Mouse (Mus musculus): ENCODE results near the gene Slc25a5.

Slc25a5 gene

GRCm38 (mm10) chrX:36843346-36843990 lies 48.0 kb downstream of the Slc25a5 start:
- no peak for DNase-seq

GRCm38 (mm10) chrX:36847152-36847551 lies 51.7 kb downstream of the Slc25a5 start:
- DNase-seq, result no peak
